Mouse (Mus musculus): ENCODE data around the gene Sdad1.
A peak's percentile ranks its signal among the peaks of the same experiment; 100 is the strongest.

Sdad1 gene

GRCm38 (mm10) chr5:92239333-92240232, 70.7 kb downstream of the Sdad1 start:
- DNase-seq (ENCODE audit: low spot score in 2 of 2): peak in 1 of 2 experiments; percentile 67

GRCm38 (mm10) chr5:92234939-92235557, 75.2 kb downstream of the Sdad1 start:
- DNase-seq (ENCODE audit: low spot score in 2 of 2): no peak

Measured in frontal cortex, postnatal 10 days (tissue).